Mouse (Mus musculus) liver, adult 2 months (tissue): ENCODE results near the gene Pkdcc. TPM values are rescaled to one million over a fixed set of nuclear protein-coding genes. Genes with fewer than 3 reads are reported as not detected.

Experiments
- DNase-seq: peaks from one replicate; pipeline ENCODE4 v3.0.0-alpha.2; 2011; ENCODE audit warnings: low read depth, low spot score; ENCODE audit errors: extremely low read depth
- H3K27ac ChIP-seq: fragments of 200-500 bp; replicated peaks from 2 replicates; pipeline ENCODE4 v1.5.1; 2012; ENCODE audit warnings: low read depth, mild to moderate bottlenecking, control low read depth, inconsistent platforms, low read length; ENCODE audit not compliant: insufficient read depth
- H3K27me3 ChIP-seq: fragments of 200-500 bp; 2 replicates; pipeline ENCODE4 v1.6.1; 2012; ENCODE audit warnings: mild to moderate bottlenecking, moderate library complexity, low read length, inconsistent platforms; ENCODE audit not compliant: control insufficient read depth, insufficient read depth
- H3K36me3 ChIP-seq: fragments of 200-500 bp; 2 replicates; pipeline ENCODE4 v1.6.1; 2012; ENCODE audit warnings: low read length, inconsistent platforms; ENCODE audit not compliant: control insufficient read depth, insufficient read depth
- H3K4me1 ChIP-seq: fragments of 200-500 bp; 2 replicates; pipeline ENCODE4 v1.6.1; 2011; ENCODE audit warnings: low read length; ENCODE audit not compliant: control insufficient read depth, insufficient read depth
- H3K4me3 ChIP-seq: fragments of 200-500 bp; 2 replicates; pipeline ENCODE4 v1.5.1; 2011; ENCODE audit warnings: low read depth, mild to moderate bottlenecking, control low read depth, low read length, moderate library complexity; ENCODE audit not compliant: insufficient read depth
- H3K79me2 ChIP-seq: fragments of 200-500 bp; 2 replicates; pipeline ENCODE4 v1.6.1; 2012; ENCODE audit warnings: inconsistent platforms, mild to moderate bottlenecking, low read length, moderate library complexity; ENCODE audit not compliant: control insufficient read depth, insufficient read depth
- H3K9ac ChIP-seq: fragments of 200-500 bp; 2 replicates; pipeline ENCODE4 v1.6.1; 2012; ENCODE audit warnings: low read depth, mild to moderate bottlenecking, control low read depth, inconsistent platforms, low read length
- CTCF ChIP-seq: fragments of 200-500 bp; IDR thresholded peaks from 2 replicates; pipeline ENCODE4 v1.5.1; 2011; ENCODE audit warnings: low read depth, low read length, control low read depth
- POLR2A ChIP-seq: fragments of 200-500 bp; IDR thresholded peaks from 2 replicates; pipeline ENCODE4 v1.6.1; 2011; ENCODE audit warnings: low read length, control low read depth; ENCODE audit not compliant: insufficient read depth; ENCODE audit errors: extremely low read depth
- WGBS: fragments of 180-500 bp; shearing (Covaris S2); methylation state at CpG from one replicate; pipeline ENCODE4 v1.1.7; 2018; 5-methylcytosine and 5-hydroxymethylcytosine counted together
- polyA plus RNA-seq: library from polyadenylated mRNA; depleted of rRNA; stranded (reverse); fragments of >200 nt; gene quantifications from 2 replicates; pipeline ENCODE4 v1.2.3, GENCODE M21; 2012
- total RNA-seq: library from RNA; depleted of rRNA; stranded (reverse); fragments of >200 nt; gene quantifications from 2 replicates; pipeline ENCODE4 v1.2.3, GENCODE M21; 2014

Pkdcc gene
- total and polyA plus RNA-seq, 2 experiments, result 16.1 to 60.8 TPM

DNA sequence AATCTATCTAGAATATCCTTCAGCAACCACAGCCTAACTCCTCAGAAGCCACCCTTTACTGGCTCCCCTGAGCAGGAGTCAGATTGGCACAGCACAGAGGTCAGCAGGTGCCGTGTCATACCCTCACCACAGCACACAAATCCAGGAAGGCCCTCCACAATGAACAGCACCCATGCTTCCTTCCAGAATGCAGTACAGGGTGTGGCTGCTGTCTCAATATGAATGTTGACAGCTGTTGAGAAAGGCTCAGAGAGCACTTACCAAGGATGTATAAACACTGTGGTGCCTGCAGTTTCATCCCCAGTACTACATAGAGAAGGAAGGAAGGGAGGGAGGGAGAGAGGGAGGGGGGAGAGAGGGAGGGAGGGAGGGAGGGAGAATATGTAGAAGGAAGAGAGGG lies 29.4 kb downstream of the Pkdcc start:
- 65% methylated on average over 1 of the region's 1 CpGs for WGBS
- no peak overlapping the region for H3K4me3 ChIP-seq
- no peak overlapping the region for H3K27ac ChIP-seq
- no peaks in the 10 kb centered on the region for H3K27me3 ChIP-seq
- no peak for DNase-seq
- TF ChIP-seq CTCF, result no peak
- no peaks in the 10 kb centered on the region for H3K79me2 ChIP-seq
- no peaks in the 10 kb centered on the region for H3K36me3 ChIP-seq
- no peak overlapping the region for H3K9ac ChIP-seq
- H3K4me1 ChIP-seq, result peaks cover 12% of the 10 kb centered on the region

GRCm38 (mm10) chr17:83245460-83245859 lies 30.4 kb downstream of the Pkdcc start:
- no peak overlapping the region for H3K27ac ChIP-seq
- H3K4me3 ChIP-seq, result no peak overlapping the region
- no peaks in the 10 kb centered on the region for H3K79me2 ChIP-seq
- H3K4me1 ChIP-seq, result peaks cover 12% of the 10 kb centered on the region
- WGBS, result 89% methylated on average over 3 of the region's 3 CpGs
- H3K9ac ChIP-seq, result no peak overlapping the region
- no peaks in the 10 kb centered on the region for H3K27me3 ChIP-seq
- no peaks in the 10 kb centered on the region for H3K36me3 ChIP-seq
- no peak for DNase-seq
- TF ChIP-seq POLR2A (no peak), CTCF (no peak)

DNA sequence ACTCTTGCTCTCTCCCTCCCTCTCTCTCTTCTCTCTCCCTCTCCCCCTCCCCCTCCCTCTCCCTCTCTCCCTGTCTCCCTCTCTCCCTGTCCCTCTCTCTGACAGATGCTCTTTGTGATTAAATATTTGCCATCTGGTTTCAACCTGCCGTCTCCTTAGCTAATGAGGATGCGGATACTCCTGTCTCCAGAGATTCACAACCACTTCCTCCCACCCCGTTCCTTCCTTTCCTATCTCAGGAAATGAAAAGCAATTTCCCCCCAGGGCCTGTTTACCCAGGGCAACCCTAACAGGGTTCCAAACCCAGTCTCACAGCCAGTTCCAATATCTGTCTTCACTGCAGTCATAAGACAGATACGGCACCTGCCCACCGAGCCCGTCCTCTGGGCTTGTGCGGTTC lies 31.0 kb downstream of the Pkdcc start:
- DNase-seq, result no peak
- 58% methylated on average over 7 of the region's 7 CpGs for WGBS

GRCm38 (mm10) chr17:83247176-83247575 lies 32.1 kb downstream of the Pkdcc start:
- no peak overlapping the region for H3K9ac ChIP-seq
- H3K79me2 ChIP-seq, result no peaks in the 10 kb centered on the region
- H3K27me3 ChIP-seq, result no peaks in the 10 kb centered on the region
- 66% methylated on average over 4 of the region's 4 CpGs for WGBS
- TF ChIP-seq CTCF (no peak), POLR2A (no peak)
- H3K27ac ChIP-seq, result no peak overlapping the region
- peaks cover 12% of the 10 kb centered on the region for H3K4me1 ChIP-seq
- DNase-seq, result no peak
- H3K4me3 ChIP-seq, result no peak overlapping the region
- H3K36me3 ChIP-seq, result no peaks in the 10 kb centered on the region

More for the DNA sequence above, 31.0 kb downstream of the Pkdcc start:
- Histone ChIP-seq H3K79me2 (no peaks in the 10 kb centered on the region), H3K4me1 (peaks cover 12% of the 10 kb centered on the region), H3K9ac (no peak overlapping the region), H3K36me3 (no peaks in the 10 kb centered on the region), H3K4me3 (no peak overlapping the region), H3K27ac (0 out of 2 replicates have a peak overlapping the region, but pooled peaks have one; percentile 8), H3K27me3 (no peaks in the 10 kb centered on the region)
- TF ChIP-seq POLR2A, result no peak
- TF ChIP-seq CTCF, result no peak

- Histone ChIP-seq H3K4me1 (peaks cover 12% of the 10 kb centered on the region), H3K27ac (0 out of 2 replicates have a peak overlapping the region, but pooled peaks have one; percentile 32), H3K27me3 (no peaks in the 10 kb centered on the region), H3K9ac (no peak overlapping the region), H3K36me3 (no peaks in the 10 kb centered on the region), H3K4me3 (no peak overlapping the region), H3K79me2 (no peaks in the 10 kb centered on the region)
- DNase-seq, result peak; percentile 84
- 20% methylated on average over 2 of the region's 2 CpGs for WGBS
- TF ChIP-seq POLR2A (no peak), CTCF (no peak)
Observed at GRCm38 (mm10) chr17:83248467-83248866, 33.4 kb downstream of the Pkdcc start.

DNA sequence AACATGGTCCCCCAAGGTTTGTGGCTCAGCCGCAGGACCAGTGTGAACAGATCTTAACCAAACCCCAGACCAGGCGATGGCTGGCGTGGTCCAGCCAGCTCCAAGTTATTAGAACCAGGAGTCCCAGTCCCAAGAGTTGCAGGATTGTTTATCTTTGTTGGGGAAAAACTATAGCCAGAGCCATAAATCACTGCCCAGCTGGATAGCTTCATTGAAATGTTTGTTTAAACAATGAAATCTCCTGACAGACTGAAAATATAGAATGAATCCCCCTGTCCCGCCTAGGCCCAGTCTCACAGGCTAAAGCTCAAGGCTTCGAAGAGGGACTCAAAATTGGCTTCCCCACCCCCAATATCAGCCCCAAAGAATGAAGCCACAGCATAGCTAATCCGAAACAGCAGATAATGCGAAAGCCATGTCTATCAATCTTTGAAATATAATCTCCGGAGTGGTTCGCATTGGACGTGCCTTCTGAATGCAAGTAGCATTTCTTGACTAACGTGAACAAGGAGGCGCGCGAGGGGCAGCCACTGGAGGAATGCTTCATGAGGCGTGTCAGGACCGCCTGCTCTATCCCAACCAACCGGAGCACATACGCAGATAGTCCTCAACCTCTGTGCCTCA lies 35.9 kb downstream of the Pkdcc start:
- H3K27me3 ChIP-seq, result no peaks in the 10 kb centered on the region
- no peak for DNase-seq
- TF ChIP-seq POLR2A, result no peak
- TF ChIP-seq CTCF, result no peak
- H3K27ac ChIP-seq, result no peak overlapping the region
- 94% methylated on average over 18 of the region's 18 CpGs for WGBS
- no peaks in the 10 kb centered on the region for H3K79me2 ChIP-seq
- H3K4me1 ChIP-seq, result peaks cover 12% of the 10 kb centered on the region
- H3K36me3 ChIP-seq, result no peaks in the 10 kb centered on the region
- H3K4me3 ChIP-seq, result no peak overlapping the region
- H3K9ac ChIP-seq, result no peak overlapping the region
